Mouse (Mus musculus) activated CD4-positive, CD25-positive, alpha-beta regulatory T cell (primary cell): Measurements from ENCODE around the gene Sarnp. TPM values are rescaled to one million over a fixed set of nuclear protein-coding genes. Genes with fewer than 3 reads are reported as not detected.

Source experiments
- polyA plus RNA-seq, 2 experiments: library from polyadenylated mRNA; unstranded; fragments of 100-300 nt; shearing (Covaris generic); gene quantifications; one replicate each; pipeline ENCODE4 v1.2.1; 2017

The Sarnp gene
- polyA plus RNA-seq: 100 to 1,000 TPM; 141 to 143 TPM

DNA sequence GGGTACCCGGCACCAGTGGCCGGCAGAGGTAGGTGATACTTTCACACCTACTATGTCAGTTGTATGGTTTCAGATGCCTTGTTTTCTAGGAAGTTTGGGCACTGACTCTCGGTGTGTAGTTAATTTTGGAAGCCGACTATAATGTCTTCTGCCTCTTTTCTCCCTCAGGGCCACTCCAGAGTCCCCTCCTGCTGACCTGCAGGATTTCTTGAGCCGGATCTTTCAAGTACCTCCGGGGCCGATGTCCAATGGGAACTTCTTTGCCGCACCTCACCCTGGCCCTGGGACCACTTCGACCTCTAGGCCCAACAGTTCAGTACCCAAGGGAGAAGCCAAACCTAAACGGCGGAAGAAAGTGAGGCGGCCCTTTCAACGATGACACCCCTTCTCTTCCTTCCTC, at the start of gene Sarnp:
Gene Sarnp (plus strand): TSS at position 301 of the 400 bp plus-strand sequence.

DNA sequence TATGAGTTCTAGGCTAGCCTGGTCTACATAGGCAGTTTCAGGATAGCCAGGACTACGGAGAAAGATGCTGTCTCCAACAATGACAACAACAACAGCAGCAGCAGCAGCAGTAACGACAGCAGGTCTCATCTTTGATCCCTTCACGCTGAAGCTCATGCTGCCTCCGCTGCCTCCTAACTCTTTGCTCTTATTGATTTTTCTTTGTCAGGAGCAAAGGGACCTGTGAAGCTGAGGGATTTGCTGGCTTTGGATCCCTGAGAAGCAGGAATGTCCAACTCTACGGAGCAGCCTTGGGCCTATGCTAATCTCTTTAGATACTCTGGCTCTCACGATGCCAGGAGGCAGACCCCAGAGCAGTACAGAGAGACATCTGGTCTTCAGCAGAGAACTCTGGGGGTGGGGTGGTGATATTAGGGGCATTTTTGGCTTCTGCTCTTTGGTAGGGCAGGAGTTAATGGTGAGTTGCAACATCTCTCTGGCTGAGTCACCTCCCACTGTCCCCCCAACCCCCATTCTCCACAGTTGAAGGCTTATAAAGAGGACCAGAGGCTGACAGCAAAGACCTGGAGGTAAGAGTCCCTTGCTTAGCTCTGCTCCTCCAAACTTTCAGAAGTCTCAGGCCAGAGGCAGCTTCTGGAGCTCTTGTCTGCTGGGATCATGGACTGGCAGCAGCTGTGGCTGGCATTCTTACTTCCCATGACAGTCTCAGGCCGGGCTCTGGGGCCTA, 26.6 kb upstream of the Sarnp start, which contains the start of gene Mmp19:
Gene Mmp19 (plus strand): TSS at position 513 of the 727 bp plus-strand sequence.

DNA sequence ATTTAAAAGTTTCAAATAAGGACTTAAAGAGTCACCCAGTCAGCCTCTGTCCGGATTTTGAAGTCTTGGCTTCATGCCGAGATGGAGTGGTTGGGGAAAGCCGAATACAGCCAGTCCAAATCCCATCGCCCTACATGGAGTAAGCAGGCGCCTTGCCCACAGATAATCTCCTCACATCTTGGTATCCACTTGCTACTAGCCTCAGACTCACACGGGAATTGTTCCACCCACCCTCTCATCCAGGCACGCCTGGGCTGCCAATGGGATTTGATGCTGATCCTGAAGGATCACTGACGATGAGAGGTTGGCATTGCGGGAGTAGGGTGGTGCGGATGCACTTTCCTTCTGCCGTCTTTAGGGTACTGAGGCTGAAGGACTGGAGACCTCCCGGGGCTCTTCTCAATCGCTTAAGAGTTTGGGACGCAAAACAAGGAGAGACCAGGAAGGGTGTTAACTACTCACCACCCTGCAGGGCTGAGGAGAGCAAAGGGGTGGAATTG, 13.3 kb upstream of the Sarnp start, which contains the start of gene Dnajc14:
Gene Dnajc14 (plus strand): TSS at position 292 of the 500 bp plus-strand sequence.

DNA sequence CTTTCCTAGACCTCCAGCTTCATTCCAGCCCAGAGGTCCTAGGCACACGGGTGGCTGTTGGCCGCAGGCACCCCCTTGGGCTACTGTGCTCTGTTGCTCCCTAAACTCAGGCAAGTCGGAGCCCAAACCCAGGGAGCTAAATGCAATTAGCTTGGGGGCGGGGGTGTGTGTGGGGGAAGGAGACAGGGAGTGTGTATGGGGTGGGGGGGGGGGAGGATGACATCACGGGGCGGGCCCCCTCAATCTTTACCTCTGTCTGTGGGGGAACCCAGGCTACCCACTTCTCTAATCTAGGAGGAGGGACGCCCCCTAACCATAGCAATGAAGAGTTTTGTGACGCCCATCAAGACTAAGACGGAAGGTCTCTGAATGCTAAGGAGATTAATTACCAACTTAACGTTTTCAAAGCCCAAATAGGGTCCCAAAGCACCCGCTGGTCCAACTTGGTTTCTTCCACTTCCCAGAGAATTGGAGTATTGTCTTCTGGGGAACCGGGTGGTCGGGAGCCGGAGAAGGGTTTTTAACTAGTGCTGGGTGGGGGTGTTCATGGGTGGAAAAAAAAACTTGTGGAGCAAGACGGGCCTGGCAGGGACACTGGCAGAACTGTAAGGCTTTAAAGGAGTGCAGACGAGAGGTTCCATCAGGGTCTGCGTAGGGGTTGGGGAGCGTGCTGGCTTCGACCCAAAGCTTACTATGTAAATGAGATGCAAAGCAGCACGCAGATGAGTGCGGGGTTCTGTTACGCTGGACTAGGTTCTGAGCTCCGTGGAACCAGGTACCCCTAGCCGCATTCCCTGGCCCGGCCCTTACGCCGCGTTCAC, 12.7 kb upstream of the Sarnp start, which contains the start of gene Tmem198b:
Gene Tmem198b (minus strand): TSS at position 100 of the 821 bp plus-strand sequence.

DNA sequence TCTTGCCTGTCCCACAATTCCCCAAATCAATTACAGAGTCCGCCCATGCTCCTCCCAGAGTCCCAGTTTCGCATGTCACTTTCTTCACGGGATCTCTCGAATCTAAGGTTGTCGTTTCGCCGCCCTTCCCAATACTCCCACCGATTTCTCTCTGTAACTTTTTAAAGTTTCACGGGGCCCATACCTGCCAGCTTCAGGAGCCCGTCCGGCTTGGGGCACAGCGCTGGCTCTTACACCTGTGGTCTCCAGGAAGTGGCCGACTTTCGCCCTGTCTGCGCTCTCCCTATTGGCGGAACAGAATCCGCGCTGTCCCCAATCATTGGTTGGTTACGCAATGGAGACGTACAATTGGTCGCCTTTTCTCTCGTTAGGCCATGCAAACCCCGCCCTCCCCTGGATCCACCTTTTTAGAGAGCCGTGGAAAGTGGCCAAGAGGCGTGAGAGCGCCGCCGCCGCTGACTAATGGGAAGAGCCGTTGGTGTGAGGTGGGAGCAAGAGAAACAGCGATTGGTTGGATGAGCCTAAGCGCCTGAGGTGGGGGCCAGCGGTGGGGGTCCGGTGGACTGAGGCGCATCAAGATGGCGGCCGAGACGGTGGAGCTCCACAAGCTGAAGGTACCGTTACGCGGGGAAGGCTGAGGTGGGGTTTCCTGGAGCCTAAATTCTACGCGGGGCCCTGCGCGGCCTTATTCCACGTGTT, 4.4 kb downstream of the Sarnp start, which contains the start of gene Ormdl2:
Gene Ormdl2 (minus strand): TSS at position 288 of the 699 bp plus-strand sequence.

DNA sequence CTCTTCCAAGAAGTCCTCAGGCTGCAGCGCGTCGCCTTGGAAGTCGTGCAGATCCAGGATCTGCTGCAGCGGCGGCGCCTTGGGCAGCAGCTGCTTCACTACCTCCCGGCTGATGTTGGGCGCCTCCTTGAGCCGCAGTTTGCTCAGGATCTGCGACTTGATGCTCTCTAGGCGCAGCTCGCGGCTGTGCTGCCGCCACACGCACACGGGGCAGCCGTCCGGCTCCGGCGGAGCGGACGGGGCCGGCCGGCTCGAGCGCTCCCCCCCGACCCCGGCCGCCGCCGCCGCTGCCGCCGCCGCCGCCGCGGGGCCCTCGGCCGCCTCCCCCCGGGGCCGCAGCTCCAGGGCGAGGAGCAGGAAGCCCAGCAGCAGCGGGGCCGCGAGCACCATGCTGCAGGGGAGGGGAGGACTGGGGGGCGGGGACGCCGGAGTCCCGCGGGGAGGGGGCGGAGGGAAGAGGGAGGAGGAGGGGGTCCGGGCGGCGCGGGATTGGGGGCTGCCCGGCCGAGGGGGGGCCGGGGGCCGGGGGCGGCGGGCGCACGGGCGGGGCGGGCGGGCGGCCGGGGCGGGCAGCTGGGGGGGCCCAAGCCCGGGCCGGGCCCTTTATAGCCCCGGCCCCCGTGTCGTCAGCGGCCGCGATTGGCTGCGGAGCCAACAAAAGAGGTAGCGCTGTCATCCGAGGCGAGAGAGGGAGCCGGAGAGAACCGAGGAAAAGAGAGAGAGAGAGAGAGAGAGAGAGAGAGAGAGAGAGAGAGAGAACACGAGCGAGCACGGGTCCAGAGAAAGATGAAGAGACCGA, 74.4 kb downstream of the Sarnp start, which contains the start of gene Gdf11:
Gene Gdf11 (minus strand): TSS at position 423 of the 799 bp plus-strand sequence.

DNA sequence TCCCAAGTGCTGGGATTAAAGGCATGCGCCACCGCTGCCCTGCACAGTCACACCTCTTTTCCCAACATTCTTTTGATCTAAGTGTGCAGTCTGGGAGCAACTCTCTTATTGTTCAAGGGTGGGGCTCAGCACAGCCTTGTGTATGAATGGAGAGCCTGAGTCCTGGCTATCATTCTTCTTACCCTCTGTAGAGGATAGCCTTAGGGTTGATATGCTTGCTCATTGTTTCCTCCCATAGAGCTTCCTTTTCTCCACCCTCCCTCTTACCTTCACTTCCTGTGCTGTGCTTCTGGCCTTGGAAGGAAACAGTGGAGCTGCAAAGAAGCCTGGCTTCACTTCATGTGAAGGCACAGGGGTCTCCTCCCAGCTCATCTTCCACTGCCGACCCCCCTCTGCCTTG, 83.6 kb downstream of the Sarnp start, which contains the start of gene Cd63:
Gene Cd63 (plus strand): TSS at position 292 of the 400 bp plus-strand sequence.

DNA sequence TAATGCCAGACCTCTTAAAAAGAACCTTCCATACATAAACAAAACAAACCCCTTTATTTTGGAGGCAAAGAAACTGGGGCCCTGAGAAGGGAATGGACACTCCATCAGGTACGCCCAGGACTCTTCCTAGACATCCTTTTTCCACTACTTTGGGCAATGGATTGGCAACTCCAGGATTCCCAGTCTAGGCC, 105.6 kb downstream of the Sarnp start, which contains the start of gene Rdh5:
Gene Rdh5 (minus strand): TSS at position 67 of the 191 bp plus-strand sequence.

DNA sequence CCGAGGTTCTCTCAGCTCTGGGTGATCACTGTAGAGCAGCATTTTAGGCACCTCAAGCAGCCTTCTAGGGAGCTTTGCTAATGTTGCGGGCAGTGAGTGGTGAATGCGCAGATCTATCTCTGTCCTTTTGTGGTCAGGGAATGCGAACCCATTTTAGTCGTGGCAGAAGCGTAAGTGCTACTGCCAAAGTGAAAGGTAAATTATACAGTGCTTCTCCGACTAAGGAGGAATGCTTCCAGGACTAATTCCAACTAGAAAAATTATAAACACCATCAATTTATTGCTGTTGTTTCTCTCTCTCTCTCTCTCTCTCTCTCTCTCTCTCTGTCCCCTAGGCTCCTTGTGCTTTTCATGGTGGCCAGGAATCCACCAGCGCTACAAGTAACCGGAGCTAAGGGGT, 106.8 kb downstream of the Sarnp start, which contains the start of gene Bloc1s1:
Gene Bloc1s1 (minus strand): TSS at position 101 of the 400 bp plus-strand sequence.

Other genes with a start within 250 kb of the Sarnp start
- gene Erbb3, start 227.7 kb upstream of the Sarnp start, polyA plus RNA-seq: 10 to 100 TPM in 1 of 2 experiments, 1 to 10 TPM in 1; 2.0 to 15.0 TPM
- 1,000 to 10,000 TPM in 1 of 2 experiments, 100 to 1,000 TPM in 1; 586 to 1,014 TPM for gene Rps26, start 190.6 kb upstream of the Sarnp start, polyA plus RNA-seq
- 10 to 100 TPM; 77.6 to 81.2 TPM for gene Ikzf4, start 171.3 kb upstream of the Sarnp start, polyA plus RNA-seq
- 10 to 100 TPM; 45.6 to 47.3 TPM for gene Suox, start 143.3 kb upstream of the Sarnp start, polyA plus RNA-seq
- 10 to 100 TPM; 36.9 to 40.5 TPM for gene Rab5b, start 121.1 kb upstream of the Sarnp start, polyA plus RNA-seq
- gene Pmel, start 113.1 kb upstream of the Sarnp start, polyA plus RNA-seq: 1 to 10 TPM; 3.4 to 6.2 TPM
- gene Cdk2, start 112.3 kb upstream of the Sarnp start, polyA plus RNA-seq: 10 to 100 TPM; 42.5 to 47.5 TPM
- 100 to 1,000 TPM; 586 to 621 TPM for gene Dgka, start 72.5 kb upstream of the Sarnp start, polyA plus RNA-seq
- gene Pym1, start 69.4 kb upstream of the Sarnp start, polyA plus RNA-seq: 10 to 100 TPM; 40.9 to 52.5 TPM
- gene Mmp19, start 26.4 kb upstream of the Sarnp start, polyA plus RNA-seq: under 1 TPM; 0.43 to 0.45 TPM
- 10 to 100 TPM; 67.6 to 90.9 TPM for gene Dnajc14, start 13.3 kb upstream of the Sarnp start, polyA plus RNA-seq
- gene Tmem198b, start 13.0 kb upstream of the Sarnp start, polyA plus RNA-seq: 1 to 10 TPM; 2.8 to 4.2 TPM
- 10 to 100 TPM; 55.1 to 69.2 TPM for gene Ormdl2, start 4.3 kb downstream of the Sarnp start, polyA plus RNA-seq
- 1 to 10 TPM; 3.8 to 3.9 TPM for gene Gdf11, start 74.4 kb downstream of the Sarnp start, polyA plus RNA-seq
- gene Cd63, start 83.7 kb downstream of the Sarnp start, polyA plus RNA-seq: 1 to 10 TPM; 2.9 to 7.2 TPM
- 10 to 100 TPM in 1 of 2 experiments, 1 to 10 TPM in 1; 9.4 to 10.6 TPM for gene Rdh5, start 105.6 kb downstream of the Sarnp start, polyA plus RNA-seq
- 100 to 1,000 TPM; 211 to 212 TPM for gene Bloc1s1, start 106.7 kb downstream of the Sarnp start, polyA plus RNA-seq
- gene Itga7, start 116.5 kb downstream of the Sarnp start, polyA plus RNA-seq: 10 to 100 TPM; 10.4 to 15.0 TPM
- gene Mettl7b, start 143.7 kb downstream of the Sarnp start, polyA plus RNA-seq: under 1 TPM in 1 of 2 experiments, not detected in 1; 0.33 TPM
- gene Olfr9, start 172.1 kb downstream of the Sarnp start, polyA plus RNA-seq: not detected
- gene Olfr763, start 193.5 kb downstream of the Sarnp start, polyA plus RNA-seq: not detected
- under 1 TPM in 1 of 2 experiments, not detected in 1; 0.16 TPM for gene Olfr764-ps1, start 222.6 kb downstream of the Sarnp start, polyA plus RNA-seq
- gene Olfr765, start 232.7 kb downstream of the Sarnp start, polyA plus RNA-seq: not detected